8 mouse cellular contexts compared by ENCODE assay signal in the genomic region with DNA sequence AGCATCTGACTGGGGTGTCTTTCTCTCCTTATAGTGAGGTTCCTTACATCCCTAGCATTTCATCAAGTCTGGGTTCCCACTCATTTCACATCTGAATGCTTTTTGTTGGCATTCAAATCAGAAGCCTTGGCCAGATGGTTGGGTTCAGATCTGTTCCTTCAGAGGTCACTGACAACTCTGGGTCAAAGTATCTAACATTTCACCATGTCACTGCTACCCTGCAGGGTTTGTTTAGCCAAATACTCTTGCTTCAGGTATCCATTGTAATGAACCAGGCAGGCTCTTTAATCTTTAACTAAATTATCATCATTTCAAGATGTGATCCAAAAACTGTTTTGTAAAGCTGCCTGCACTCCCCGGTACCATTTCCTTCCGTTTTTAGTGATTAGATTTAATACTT. TPM values are rescaled to one million over a fixed set of nuclear protein-coding genes. Genes with fewer than 3 reads are reported as not detected.
DNase-seq lines count a peak whose midpoint lies in the region; ATAC-seq lines count a peak whose summit lies in the region.

No protein-coding gene starts in this region.

- ATAC-seq in hindbrain, embryonic 11.5 days (ENCODE audit: low FRiP score) = no peak
- ATAC-seq in neural tube, embryonic 14.5 days (ENCODE audit: low read depth) = no peak
- ATAC-seq in limb, embryonic 15.5 days (ENCODE audit: insufficient number of reproducible peaks, low FRiP score, low TSS enrichment, low read depth) = no peak
- ATAC-seq in activated CD4-positive, CD25-positive, alpha-beta regulatory T cell, adult 4 months = no peak

- H3K4me2 ChIP-seq in hindbrain, embryonic 11.5 days (replicated peaks; ENCODE audit: low read depth, low read length) = no peak overlapping the region
- peak overlapping the region; percentile 57; the same call in 1 of the 2 replicates for H3K4me2 ChIP-seq in neural tube, embryonic 14.5 days (ENCODE audit: low read depth, low read length)
- 0 out of 2 replicates have a peak overlapping the region, but pooled peaks have one; percentile 81 for H3K4me2 ChIP-seq in limb, embryonic 15.5 days

- no peak overlapping the region for H3K4me3 ChIP-seq in hindbrain, embryonic 10.5 days
- no peak overlapping the region for H3K4me3 ChIP-seq in hindbrain, embryonic 11.5 days (ENCODE audit: low read depth, low read length)
- peak overlapping the region; percentile 53; the same call in 1 of the 2 replicates for H3K4me3 ChIP-seq in neural tube, embryonic 14.5 days (ENCODE audit: low read depth, low read length)
- no peak overlapping the region; the same call in 1 of the 2 replicates for H3K4me3 ChIP-seq in limb, embryonic 15.5 days

- no peak overlapping the region for H3K9ac ChIP-seq in hindbrain, embryonic 11.5 days (ENCODE audit: low read depth, low read length)
- no peak overlapping the region for H3K9ac ChIP-seq in neural tube, embryonic 14.5 days (replicated peaks; ENCODE audit: low read depth, low read length)
- no peak overlapping the region for H3K9ac ChIP-seq in limb, embryonic 15.5 days

- WGBS in hindbrain, embryonic 10.5 days = 90% methylated on average over 2 of the region's 2 CpGs
- WGBS in hindbrain, embryonic 11.5 days = 80% methylated on average over 2 of the region's 2 CpGs
- 88% methylated on average over 2 of the region's 2 CpGs for WGBS in neural tube, embryonic 14.5 days
- 68% methylated on average over 2 of the region's 2 CpGs for WGBS in limb, embryonic 15.5 days

- H3K4me1 ChIP-seq in hindbrain, embryonic 10.5 days (replicated peaks) = peaks cover 44% of the 10 kb centered on the region
- H3K4me1 ChIP-seq in hindbrain, embryonic 11.5 days (replicated peaks; ENCODE audit: control insufficient read depth, insufficient read depth, low read length) = 0 out of 2 replicates have a peak, but pooled peaks cover 2% of the 10 kb centered on the region
- H3K4me1 ChIP-seq in neural tube, embryonic 14.5 days (ENCODE audit: control insufficient read depth, insufficient read depth, low read length) = 0 out of 2 replicates have a peak, but pooled peaks cover 9% of the 10 kb centered on the region
- peaks cover 36% of the 10 kb centered on the region for H3K4me1 ChIP-seq in limb, embryonic 15.5 days

- no peaks in the 10 kb centered on the region for H3K9me3 ChIP-seq in hindbrain, embryonic 10.5 days
- H3K9me3 ChIP-seq in hindbrain, embryonic 11.5 days (ENCODE audit: control insufficient read depth, low read length) = no peaks in the 10 kb centered on the region
- no peaks in the 10 kb centered on the region for H3K9me3 ChIP-seq in neural tube, embryonic 14.5 days (ENCODE audit: control insufficient read depth, low read length)
- no peaks in the 10 kb centered on the region for H3K9me3 ChIP-seq in limb, embryonic 15.5 days

- H3K36me3 ChIP-seq in hindbrain, embryonic 10.5 days = no peaks in the 10 kb centered on the region
- no peaks in the 10 kb centered on the region for H3K36me3 ChIP-seq in hindbrain, embryonic 11.5 days (ENCODE audit: control insufficient read depth, insufficient read depth, low read length)
- H3K36me3 ChIP-seq in neural tube, embryonic 14.5 days (ENCODE audit: control insufficient read depth, insufficient read depth, low read length) = no peaks in the 10 kb centered on the region
- no peaks in the 10 kb centered on the region for H3K36me3 ChIP-seq in limb, embryonic 15.5 days

- DNase-seq in hindbrain, embryonic 10.5 days (ENCODE audit: low spot score) = no peak
- DNase-seq in hindbrain, embryonic 11.5 days (ENCODE audit: low spot score) = no peak
- DNase-seq in neural tube, embryonic 10.5 days (ENCODE audit: extremely low spot score, low spot score) = no peak
- DNase-seq in yolk sac, embryonic 10.5 days (ENCODE audit: low spot score) = peak; percentile 37
- no peak for DNase-seq in embryo, embryonic 10.5 days (ENCODE audit: low spot score)

- H3K27ac ChIP-seq in hindbrain, embryonic 10.5 days = peak overlapping the region; percentile 78; the same call in 1 of the 2 replicates
- H3K27ac ChIP-seq in hindbrain, embryonic 11.5 days (ENCODE audit: low read depth, low read length) = no peak overlapping the region
- H3K27ac ChIP-seq in neural tube, embryonic 14.5 days (ENCODE audit: low read depth, low read length) = no peak overlapping the region
- no peak overlapping the region for H3K27ac ChIP-seq in limb, embryonic 15.5 days

- peaks cover 11% of the 10 kb centered on the region for H3K27me3 ChIP-seq in hindbrain, embryonic 10.5 days (ENCODE audit: insufficient read depth, poor library complexity, severe bottlenecking)
- H3K27me3 ChIP-seq in hindbrain, embryonic 11.5 days (ENCODE audit: control insufficient read depth, insufficient read depth, low read length) = no peaks in the 10 kb centered on the region
- H3K27me3 ChIP-seq in neural tube, embryonic 14.5 days (ENCODE audit: control insufficient read depth, insufficient read depth, low read length) = no peaks in the 10 kb centered on the region
- H3K27me3 ChIP-seq in limb, embryonic 15.5 days = no peaks in the 10 kb centered on the region

RNA-seq across cellular contexts. Expression of a gene that starts 0.7 kb away (rescaled TPM):
- 10.2 and 12.4 TPM in 2 replicates for polyA plus RNA-seq in hindbrain, embryonic 10.5 days (2016; fragmentation: Nextera tagmentation; extraction: Ambion mirVana)
- 5.8 and 7.4 TPM in 2 replicates for polyA plus RNA-seq in hindbrain, embryonic 11.5 days (2014; fragmentation: Nextera tagmentation; extraction: Ambion mirVana)
- 11.0 and 19.3 TPM in 2 replicates for polyA plus RNA-seq in neural tube, embryonic 14.5 days (2014; fragmentation: Nextera tagmentation; extraction: Ambion mirVana)
- 14.4 and 17.0 TPM in 2 replicates for polyA plus RNA-seq in limb, embryonic 15.5 days (2015; fragmentation: Nextera tagmentation; extraction: Ambion mirVana)
- polyA plus RNA-seq in activated CD4-positive, CD25-positive, alpha-beta regulatory T cell, adult 4 months (2017; shearing (Covaris generic)) = under 1 TPM; 0.32 to 0.56 TPM
